Mouse (Mus musculus) cerebellum, postnatal 36 days (tissue): ENCODE results near the gene Rab40b.
"Not testable (repeated sequence)": the region's sequence is repeated elsewhere in the genome, so short reads cannot be mapped to it uniquely, and the experiment has no call there.

ENCODE experiments used
- DNase-seq, 2 experiments: peaks; one replicate each; pipeline ENCODE4 v3.0.0; 2021 to 2022; ENCODE audit warnings: mixed read lengths in 2 of 2

The Rab40b gene

DNA sequence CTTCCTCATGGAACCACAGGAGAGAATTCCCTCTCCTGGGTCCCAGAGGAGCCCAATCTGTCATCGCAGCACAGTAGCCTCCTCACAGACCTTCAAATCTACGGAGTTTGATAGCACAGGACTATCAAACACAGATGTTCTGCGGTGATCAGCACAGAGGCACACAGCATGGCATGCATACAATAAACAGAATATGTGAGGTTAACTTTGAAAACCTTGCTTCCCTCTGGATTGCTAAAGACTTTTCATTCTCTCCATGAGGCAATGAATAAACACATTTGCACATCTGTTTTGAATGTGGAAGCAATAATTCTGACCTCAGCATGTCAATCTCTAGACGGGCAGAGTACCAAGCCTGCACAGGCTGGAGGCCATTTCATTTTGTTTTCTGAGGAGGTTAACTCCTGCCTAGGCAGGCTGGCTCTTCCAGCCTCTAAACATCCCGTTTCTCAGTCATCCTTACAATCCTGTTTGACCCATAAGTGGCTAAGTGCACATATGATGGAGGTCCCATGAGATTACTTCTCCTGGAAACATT, 20.8 kb downstream of the Rab40b start:
- DNase-seq = no peak

DNA sequence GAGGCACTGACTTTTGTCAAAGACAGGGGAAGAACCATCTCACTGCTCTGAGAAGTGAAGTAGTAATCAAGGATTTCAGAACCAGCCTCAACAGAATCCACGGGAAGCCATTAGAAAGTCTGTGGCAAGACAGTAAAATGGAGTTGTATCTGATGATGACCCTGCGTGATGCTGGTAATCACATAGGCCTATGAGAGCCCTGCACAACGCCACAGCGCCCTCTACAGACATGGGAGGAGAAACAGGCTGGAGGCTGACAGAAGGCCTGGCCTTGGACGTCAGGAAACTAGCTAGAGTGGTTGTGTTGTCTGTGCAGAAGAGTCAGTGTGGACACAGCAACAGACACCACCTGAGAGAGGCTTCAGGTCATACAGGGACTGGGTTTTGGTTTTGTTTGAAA, 25.8 kb downstream of the Rab40b start:
- peak; percentile 19 to 29 for DNase-seq

DNA sequence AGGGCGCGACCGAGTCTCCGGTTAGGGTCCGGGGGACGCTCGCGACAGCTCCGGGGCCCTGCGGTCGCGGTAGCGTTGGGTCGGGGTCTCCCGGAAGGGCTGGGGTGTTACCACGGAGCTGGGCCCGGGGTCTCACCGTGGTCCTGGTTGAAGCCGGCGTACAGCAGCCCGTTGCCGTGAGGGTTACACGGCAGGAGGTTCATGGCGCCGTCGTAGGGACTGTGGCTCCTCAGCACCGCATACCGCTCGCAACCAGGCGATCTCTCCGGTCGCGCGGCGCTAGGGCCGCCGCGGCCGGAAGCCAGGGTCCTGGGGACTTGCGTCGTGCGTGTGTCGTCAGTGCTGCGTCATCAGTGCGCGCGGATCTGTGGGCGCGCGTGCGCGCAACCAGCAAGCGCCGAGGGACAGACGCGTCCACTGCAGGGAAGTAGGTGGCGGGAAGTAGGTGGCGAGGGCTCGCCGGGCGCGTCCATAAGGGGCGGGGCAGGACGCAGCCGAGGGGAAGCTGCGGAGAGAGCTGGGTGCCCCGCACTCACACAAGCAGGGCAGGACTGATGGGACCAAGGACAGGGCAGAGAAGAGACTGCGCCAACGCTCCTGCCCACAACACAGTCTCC, 33.9 kb downstream of the Rab40b start, which contains the start of gene Wdr45b:
Gene Wdr45b, minus strand, starts transcription at position 355 of the 617 bp plus-strand sequence.
- DNase-seq = peak; percentile 99

DNA sequence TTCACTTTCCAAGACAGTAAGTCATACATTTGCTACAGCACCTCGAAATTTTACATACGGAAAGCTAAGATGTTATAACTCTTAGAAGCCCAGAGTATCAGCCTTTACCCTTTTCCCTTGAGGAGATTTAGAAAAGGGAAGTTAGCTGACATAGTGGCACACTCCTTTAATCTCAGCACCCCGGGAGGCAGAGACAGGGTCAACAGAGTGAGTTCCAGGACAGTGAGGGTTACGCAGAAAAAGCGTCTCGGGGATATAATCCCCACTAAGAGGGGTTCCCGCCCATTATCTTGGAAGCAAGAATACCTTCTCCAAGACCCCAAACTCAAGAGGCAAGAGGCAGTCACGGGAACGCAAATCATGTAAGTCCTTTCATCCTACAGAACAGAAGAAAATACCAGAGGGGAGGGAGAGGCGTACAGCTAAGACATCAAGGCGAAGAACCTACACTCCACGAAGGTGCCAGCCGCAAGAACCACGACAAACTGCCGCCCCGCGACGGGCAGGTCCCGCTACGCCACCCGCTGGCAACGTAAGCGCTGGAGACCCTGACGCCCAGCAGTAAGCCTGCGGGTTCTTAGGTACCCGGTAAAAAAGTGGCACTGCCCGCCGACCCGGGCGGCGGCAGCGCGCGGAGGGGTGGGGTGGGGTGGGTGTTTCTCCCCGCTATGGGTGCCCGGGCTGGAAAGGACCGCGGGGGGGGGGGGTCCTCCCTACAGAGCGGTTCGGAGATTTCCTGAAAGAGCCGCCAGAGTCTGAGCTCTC, 34.5 kb downstream of the Rab40b start:
- DNase-seq = peak; percentile 20 to 33

DNA sequence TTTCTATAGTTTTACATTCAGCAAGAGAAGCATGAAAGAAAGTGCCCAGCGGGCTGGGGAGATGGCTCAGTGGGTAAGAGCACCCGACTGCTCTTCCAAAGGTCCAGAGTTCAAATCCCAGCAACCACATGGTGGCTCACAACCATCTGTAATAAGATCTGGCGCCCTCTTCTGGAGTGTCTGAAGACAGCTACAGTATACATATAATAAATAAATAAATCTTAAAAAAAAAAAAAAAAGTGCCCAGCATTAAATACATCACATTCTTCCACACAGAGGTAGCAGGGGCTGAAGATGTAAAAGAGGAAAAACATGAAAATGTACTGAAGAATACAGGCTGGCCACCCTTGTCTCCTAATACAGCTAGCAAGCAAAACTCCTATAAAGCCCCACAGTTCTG, 39.3 kb downstream of the Rab40b start:
- not testable (repeated sequence) for DNase-seq

DNA sequence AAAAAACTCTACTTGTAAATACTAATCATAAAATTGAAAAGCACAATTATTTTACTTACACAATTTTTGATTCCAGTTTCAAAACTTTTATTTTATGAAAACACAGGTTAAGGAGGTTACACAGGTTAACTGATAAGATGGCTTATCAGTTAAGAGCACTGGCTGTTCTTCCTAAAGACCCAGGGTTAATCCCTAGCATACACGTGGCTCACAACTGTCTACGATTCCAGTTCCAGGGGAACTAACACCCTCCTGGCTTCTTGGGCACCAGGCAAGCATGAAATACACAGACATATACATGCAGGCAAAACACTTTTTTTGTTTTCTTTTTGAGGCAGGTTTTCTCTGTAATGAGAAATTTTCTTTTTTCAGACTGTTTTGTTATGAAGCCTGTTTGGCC, 39.9 kb downstream of the Rab40b start:
- no peak for DNase-seq

DNA sequence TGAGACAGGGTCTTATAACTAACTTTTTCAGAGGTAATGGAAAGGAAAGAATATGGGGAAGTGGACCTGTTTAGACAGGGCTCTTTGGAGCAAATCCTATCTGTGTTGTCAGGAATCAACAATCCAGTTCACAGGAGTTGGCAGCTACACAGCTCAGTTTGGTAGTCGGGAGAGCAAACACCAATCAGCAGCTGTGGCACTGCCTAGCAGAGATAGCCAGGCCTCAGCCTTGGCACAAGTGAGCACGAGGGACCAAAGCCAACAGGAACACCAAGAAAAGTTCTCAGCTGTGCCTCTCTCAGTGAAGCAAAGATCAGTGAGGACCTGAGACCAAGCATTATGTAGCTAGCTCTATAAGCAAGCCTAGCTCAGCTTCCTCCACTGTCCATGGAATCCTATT, 41.0 kb downstream of the Rab40b start:
- DNase-seq = no peak

DNA sequence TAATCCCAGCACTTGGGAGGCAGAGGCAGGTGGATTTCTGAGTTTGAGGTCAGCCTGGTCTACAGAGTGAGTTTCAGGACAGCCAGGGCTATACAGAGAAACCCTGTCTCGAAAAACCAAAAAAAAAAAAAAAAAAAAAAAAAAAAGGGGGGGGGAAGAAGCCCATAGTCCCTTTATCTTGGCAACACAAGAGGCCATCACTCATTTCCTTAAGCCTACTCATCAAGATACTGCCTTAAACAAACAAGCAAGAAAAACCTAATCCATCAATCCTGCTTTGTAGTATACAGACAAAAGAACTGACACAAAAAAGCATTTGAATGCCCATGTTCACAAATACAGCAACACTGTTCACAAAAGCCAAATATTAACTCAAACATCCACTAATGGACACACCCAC, 45.6 kb downstream of the Rab40b start:
- DNase-seq = not testable (repeated sequence)

DNA sequence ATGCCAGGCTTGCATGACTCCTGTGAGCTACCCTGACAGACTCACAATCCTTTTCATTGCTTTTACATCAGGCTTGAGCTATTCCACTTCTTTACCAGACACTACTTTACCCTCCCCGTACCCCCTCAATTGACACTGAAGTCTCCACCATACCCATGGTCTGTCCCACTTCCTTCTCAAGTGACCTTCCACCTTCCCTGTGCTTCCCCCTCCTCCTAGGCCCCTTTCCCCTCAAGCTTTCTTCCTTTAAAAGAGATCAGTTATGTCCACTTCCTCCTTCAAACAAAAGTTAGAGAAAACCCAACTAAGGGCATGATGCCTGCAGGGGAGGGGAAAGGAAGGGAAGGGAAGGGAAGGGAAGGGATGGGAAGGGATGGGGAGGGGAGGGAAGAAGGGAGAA, 47.8 kb downstream of the Rab40b start:
- no peak for DNase-seq

DNA sequence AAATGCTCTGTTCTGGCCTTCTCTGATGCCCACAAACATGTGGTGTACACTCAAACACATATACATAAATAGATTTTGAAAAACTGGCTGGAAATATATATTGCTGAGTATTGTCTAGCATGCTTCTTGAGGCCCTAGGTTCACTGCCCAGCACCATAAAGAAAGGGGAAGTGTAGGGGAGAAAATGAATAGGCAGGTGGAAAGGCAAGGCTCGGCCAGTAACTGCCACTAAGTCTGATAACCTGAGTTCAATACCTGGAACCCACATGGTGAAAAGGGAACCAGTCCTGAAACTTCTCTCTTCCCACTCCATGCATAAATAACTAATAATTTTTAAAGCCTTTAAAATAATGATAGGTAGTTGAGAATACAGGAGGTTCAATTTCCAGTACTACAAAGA, 48.4 kb downstream of the Rab40b start:
- DNase-seq = no peak

DNA sequence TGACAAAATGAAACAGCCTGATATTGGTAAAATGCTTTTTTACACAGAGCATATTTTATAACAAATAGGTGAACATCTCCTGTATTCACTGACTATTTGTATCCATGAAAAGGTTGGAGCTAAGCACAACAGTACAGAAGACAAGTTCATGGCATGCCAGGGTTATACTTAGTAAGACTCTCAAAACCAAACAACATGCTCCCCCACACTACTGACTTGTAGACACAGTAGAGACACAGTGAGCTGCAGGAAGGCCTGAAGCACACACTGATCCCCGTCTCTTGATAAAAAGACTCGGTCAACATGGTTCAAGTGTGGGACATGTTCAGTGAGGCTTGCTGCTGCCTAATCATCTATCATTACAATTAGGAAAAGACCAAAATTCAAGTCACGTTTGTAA, 56.4 kb downstream of the Rab40b start:
- DNase-seq = no peak

DNA sequence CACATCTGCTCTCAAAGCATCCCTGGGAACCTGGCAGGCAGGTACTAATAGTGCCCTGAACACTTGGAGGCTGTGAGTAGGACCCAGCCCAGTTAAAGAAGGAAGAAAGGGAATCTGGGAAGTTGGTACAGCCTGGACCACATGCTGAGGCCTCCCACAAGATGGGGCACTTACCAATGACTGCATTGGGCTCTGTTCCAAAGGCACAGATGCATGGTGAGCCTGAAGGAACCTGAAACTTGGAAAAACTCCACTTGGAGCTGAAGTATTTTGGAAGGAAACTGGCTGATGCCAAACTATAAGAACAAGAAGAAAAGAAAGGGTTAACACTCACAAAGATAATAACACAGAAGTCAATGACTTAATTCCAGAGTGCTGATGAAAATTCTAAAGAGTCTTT, 59.4 kb downstream of the Rab40b start:
- no peak for DNase-seq

DNA sequence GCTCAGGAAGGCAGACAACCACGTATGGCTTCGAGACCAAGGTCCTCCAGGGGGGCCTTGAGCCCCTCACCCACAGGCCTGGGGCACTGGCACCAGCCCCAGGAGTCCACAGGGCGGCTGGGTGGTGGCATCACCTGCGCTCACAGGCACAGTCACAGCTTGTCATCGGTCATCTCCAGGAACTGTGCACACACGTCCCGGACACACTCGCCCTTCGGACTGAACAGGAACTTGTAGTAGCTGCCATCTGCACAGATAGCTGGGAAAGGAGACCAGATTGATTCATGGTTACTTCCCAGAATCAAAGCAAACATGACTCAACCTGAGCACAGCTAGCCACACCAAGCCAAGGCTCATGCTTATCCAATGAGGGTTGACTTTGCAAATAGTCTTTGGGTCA, 59.8 kb downstream of the Rab40b start:
- DNase-seq = peak in 1 of 2 experiments; percentile 18

DNA sequence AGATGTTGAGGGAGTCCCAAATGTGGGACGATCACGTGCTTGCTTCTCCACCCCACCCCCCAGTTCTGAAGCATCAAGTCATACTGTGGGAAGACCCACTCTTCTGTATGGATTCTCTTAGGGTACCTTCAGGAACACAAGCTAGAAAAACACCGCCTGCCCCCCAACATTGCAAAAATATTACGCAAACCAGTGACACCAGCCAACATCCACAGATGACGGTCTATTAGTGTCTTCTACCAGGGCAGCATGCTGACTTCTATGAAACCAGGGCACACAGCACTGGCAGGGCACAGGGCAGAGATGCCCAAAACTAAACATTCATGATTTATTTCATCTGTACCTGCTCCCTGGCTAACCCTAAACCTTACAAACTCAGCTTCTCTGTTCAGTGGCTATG, 61.4 kb downstream of the Rab40b start:
- DNase-seq = no peak

DNA sequence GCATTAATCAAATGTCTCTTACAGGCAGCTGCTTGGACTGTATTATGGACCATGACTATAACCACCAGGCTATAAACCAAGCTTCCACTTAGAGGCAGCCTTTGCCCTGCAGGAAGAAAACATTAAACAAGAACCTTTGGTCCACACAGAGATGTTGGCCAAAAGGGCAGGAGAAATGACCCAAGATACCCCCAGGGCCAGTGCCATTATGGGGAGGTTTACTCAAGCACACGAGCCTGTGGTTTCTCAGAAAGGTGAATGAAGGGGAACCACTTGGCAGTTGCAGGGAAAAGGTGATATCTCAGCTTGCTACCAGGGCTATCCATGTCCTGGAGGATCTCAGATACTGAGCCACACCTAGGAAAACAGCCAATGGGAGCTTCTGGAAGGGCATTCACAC, 62.0 kb downstream of the Rab40b start:
- DNase-seq = no peak

DNA sequence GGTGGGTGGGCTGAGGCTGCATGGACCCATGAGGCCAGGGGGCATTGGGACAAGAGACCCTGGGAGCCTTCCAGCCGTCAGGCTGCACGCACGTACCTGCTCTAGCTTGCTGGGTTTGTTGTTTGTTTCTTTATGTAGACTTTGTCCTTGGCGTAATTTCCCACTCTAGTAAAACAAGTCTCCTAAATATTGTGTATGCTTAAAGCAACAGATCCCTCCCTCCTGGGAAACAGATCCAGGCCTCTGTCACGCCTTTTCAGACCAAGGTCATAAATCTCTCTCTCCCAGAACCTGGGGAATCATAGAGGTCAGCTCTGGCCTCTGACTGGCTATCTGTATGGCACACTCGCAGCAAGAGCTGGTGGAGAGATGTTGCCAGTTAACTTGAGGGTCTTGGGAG, 80.3 kb downstream of the Rab40b start:
- DNase-seq = not testable (repeated sequence)

DNA sequence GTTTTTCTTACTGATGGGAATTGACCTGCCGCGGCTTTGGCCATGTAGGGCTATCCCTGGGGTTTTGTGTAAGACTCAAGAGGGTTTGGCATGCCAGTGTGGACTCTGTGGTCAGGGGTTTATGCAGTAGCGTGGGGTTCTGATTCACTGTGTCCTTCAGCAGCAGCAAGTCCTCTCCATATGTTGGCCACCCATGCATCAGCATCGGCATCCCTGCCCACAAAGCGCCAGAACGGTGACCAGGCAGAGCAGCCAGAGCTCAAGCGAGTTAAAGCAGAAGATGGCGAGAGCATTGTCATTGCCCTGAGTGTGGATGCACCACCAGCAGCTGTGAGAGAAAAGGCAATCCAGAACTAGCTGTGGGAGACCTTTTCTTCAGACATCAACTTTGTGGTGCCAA, 81.4 kb downstream of the Rab40b start:
- DNase-seq = no peak
